Mouse (Mus musculus) lung, postnatal 0 days (tissue): ENCODE results near the gene Gpr62.

Experiments used
- CTCF ChIP-seq: IDR thresholded peaks from 2 replicates; pipeline ENCODE4 v1.5.1; 2016; ENCODE audit warnings: antibody characterized with exemption, mild to moderate bottlenecking
- EP300 ChIP-seq: IDR thresholded peaks from 2 replicates; pipeline ENCODE4 v1.6.1; 2016; ENCODE audit warnings: antibody characterized with exemption, mild to moderate bottlenecking, control low read depth

DNA sequence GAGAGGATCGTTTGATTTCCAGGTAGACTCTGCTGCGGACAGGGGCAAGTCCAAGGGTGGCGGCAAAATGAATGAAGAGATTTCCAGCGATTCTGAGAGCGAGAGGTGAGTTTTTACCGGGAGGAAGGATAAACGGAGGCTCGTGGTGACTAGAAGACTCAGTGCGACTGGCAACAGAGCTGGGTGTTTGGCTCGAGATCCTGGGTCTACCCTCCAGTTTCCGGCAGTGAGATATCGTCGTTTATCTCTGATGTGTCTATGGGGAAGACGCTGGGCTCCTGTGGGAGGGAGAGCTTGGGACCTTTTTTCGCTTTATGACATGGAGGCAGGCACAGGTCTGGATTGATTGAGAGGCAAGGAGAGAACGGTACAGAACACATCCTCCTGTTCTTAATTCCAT lies 11.9 kb upstream of the Gpr62 start:
- TF ChIP-seq CTCF (no peak), EP300 (no peak)
